Mouse (Mus musculus): Measurements from ENCODE around the gene Olfr524.

The Olfr524 gene

DNA sequence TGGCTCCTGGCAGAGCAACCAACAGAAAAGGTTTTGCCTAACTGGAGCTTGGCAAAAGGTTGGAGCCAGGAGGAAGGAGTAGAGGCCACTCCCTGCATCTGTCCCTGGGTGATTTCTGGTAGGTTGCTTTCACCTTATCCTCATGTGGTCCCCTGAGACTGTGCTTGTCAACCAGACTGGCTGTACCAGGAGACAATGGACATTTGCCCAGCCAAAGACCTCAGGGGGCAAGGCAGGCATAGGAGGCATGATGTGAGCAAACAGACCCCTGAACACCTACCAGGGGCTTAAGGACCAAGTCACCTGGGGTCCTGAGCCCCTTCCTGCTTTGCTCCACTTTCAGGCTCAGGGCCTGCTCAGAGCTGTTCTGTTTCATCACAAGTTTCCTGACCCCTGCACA lies at the start of gene Olfr524:
TSS of gene Olfr524 (minus strand) at position 101 of the 400 bp plus-strand sequence.
- DNase-seq (ENCODE audit: low spot score) = no peak

DNA sequence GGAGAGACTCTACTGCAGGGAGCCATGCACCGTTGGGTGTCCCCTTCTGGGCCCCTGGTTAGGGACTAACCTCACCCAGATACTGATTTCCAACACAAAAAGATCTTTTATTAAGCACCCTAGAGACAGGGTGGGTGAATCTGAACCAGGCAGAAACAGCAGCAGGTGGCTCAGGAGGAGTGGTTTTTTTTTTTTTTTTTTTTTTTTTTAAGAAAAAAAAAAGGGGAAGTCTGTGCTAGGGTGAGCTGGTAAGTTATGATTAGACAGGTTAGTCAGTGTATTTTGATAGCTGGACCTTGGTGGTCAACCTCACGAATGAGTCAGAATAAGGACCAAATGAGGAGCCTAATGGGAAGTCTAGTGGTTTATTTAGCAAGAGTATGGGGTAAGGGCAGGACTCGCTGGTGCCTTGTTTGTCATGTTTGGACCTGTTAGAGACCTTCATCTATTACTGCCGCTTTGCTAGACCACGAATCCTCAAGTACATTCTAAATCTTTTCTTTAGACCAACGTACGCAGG lies 48.1 kb upstream of the Olfr524 start:
- DNase-seq (ENCODE audit: low spot score) = no peak

DNA sequence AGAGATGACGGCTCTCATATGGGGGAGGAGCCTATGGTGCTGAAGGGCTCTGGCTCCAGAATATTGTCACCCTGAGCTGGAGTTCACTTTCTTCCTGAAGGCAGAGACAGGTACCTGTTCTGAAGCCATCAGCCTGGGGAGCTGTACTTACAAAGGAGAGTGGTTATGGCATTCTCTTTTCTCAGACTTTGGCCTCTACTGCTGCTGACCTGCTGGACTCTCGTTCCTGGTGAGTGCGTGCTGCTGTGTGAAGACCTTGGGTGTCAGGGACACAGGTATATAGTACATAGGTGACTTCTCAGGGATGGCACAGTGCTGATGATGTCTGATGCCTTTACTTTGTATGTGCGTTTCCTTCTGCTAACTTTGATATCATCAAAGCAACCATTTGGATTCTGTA lies 41.5 kb upstream of the Olfr524 start, which contains the start of gene 5830411N06Rik:
TSS of gene 5830411N06Rik (plus strand) at position 69 of the 400 bp plus-strand sequence.
- DNase-seq (ENCODE audit: low spot score) = no peak

DNA sequence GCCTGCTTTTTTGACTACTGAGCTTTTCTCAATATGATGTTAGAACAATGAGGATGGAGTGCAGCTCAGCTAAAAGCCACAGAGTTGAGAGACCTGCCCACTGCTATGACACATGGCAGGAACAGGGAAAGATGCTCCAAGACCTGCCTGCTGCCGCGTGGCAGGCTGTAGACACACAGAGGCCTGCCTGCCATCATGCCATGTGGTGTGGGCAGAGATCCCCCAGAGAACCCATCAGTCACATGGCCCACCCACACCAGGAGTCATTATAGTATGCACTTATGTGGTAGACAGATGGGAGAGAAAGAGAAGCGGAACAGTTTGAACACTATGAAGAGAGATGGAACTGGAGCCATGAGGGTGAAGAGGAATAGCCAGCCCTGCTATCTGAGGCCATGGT lies 27.9 kb upstream of the Olfr524 start:
- no peak for DNase-seq (ENCODE audit: low spot score)

DNA sequence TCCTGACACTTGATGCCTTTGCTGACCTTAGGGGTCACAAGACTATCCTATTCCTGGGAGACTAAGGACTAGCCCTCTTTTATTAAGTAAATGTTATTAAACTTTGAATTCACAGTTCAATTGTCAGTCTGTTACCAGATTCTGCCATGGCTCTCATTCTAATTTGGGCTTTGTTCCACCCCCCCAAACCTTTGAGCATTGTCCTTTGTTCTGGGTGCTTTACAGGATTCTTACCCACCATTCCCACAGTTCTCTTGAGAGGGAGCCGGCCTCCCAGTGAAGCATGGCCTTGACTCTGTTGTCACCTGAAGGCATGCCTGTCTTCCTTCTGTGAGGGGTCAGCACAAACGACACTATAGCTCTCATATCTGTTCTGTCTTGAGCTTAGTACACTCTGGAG lies 25.3 kb upstream of the Olfr524 start:
- DNase-seq (ENCODE audit: low spot score) = no peak

DNA sequence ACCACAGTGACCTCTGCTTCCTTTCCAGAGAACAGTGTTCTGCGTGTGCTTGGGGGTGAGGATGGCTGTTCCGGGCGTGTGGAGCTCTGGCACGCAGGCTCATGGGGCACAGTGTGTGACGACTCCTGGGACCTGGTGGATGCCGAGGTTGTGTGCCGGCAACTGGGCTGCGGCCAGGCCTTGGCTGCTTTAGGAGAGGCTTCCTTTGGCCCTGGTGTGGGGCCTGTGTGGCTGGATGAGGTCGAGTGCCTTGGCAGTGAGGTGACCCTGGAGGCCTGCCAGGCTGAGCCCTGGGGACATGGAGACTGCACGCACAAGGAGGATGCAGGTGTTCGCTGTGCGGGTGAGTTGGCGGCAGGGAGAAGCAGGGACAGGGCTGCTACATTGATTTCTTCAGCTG lies 22.7 kb upstream of the Olfr524 start:
- no peak for DNase-seq (ENCODE audit: low spot score)

DNA sequence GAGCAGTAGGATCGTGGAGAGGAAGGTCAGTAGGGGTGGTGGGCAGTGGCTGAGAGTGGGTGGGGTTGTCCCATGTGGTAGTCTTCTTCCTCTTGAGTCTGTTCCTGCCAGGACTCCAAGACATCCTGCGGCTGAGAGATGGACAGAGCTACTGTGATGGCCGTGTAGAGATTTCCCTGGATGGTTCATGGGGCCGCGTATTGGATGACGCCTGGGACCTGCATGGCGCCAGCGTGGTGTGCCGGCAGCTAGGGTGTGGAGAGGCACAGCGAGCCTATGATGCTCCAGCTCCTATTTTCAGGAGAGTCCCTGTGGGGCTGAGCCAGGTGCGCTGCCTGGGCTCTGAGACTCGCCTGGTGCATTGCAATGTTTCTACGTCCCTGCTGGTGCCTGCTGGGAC lies 18.4 kb upstream of the Olfr524 start:
- no peak for DNase-seq (ENCODE audit: low spot score)

DNA sequence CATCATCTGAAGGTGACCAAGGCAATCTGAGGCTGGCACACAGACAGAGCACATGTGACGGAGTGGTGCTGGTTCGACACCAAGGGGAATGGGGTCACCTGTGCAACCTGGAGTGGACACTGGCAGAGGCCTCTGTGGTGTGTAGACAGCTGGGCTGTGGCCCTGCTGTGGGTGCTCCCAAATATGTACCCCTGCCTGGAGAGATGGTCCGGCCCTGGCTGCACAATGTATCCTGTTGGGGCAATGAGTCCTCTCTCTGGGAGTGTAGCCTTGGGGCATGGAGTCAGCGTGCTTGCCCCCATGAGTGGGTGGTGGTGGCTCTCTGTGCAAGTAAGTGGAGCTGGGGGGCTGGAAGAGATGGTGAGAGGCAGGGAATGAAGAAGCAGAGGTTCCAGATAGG lies 14.6 kb upstream of the Olfr524 start:
- DNase-seq (ENCODE audit: low spot score) = no peak

DNA sequence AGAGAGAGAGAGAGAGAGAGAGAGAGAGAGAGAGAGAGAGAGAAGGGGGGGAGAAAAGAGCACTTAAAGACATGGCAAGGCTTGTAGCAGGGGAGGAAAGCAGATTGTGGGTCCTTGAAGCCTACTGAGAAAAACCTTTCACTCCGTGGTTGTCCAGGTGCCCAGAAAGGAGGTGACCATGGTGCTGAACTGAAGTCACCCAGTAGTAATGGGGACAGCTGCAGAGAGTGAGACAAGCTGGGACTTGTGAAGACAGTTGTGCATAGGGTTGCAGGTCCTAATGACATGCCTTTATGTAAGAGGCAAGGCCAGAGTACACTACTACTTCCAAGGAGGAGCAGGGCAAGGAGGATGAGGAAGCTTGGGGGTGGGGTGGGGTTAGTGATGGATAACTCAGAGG lies 13.5 kb upstream of the Olfr524 start:
- DNase-seq (ENCODE audit: low spot score) = no peak

DNA sequence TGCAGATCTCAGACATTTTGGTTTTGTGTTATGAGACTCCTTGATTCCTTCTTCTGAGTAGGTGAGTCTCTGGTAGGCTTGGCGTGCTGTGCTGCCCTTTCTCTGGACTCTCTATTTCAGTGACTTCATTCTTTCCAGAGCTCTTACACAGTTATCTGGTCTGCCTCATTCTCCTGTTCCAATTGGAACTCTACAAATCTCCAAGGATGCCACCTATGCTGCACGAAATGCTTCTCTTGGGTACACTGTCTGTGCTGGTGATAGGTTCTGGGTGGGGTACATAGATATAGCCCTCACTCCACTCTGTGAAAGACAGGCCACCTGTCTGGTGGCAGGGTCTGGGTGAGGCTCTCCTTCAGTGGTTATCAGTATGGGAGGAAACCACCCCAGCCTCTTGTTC lies 12.2 kb upstream of the Olfr524 start, which contains the start of gene Cd163l1:
TSS of gene Cd163l1 (plus strand) at position 301 of the 400 bp plus-strand sequence.
- no peak for DNase-seq (ENCODE audit: low spot score)

DNA sequence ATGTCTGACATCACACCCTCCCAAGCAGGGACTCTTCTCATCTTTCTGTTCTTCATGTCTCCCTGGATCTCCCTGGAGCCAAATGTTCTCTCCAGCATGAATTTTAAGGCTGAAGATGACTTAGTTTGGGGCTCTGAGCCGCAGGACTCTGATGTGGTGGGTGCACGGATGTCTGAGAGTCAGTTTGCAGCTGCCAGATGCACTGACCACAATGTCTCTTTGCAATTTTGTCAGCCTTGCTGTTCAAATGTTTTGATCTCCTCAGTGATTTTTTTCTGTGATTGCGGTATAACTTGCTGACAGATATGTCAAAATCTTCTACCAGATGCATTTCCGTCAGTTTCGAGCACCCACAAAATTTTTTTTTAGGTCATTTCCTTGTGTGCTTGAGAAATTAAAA lies 8.1 kb upstream of the Olfr524 start:
- no peak for DNase-seq (ENCODE audit: low spot score)

DNA sequence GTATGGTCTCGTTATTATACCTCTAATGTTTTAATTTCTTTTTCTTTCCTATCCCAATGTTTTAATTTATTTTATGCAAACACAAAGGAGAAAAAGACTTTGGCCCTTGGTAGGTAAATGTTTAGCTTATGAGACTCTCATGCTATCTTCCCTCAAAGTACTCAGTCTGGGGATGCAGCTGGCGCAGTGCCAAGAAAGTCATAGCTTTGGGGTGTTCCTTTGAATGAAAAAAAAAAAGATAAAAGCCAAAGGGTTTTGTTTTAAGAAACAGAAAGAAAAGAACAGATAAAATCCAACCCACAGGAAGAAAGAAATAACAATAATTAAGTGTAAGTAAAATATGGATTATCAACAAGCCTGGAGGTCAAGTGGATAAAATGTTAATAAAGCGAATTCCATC lies 2.9 kb upstream of the Olfr524 start:
- no peak for DNase-seq (ENCODE audit: low spot score)

DNA sequence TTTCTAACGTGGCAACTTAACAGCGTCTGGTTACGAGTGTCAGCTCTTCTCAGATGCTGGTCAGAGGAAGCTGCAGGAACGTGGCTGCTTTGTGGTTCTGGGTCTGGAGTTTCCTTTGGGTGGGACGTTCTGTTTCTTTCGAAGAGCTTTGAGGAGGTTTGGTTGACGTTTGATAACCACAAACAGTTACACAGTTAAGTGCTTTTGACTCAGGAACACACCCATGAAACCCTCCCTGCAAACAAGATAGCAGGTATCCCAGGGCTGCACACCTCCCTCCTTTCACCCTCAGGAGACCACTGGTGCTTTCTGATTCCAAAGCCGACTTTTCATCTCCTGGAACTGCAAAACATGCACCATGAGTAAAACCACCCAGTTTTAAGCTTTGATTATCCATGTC lies 2.4 kb upstream of the Olfr524 start:
- DNase-seq (ENCODE audit: low spot score) = no peak

DNA sequence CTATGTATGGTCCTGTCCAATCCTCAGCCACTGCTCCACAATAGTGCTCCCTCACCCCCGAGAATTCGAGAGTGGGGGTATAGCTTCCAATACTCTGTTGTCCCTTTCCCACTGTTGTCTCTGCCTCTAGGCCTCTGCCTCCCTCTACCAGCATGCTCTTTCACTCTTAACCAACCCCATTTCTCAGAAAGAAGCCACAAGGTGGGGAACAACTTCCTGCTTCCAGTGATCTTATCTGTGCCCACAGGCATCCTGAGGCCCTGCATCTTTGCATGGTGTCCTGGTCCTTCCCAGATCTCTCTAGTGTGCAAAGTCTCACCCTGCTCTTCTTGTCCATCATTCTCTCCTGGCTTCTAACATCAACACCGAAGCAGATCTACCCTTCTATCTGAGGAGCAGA lies 1.1 kb upstream of the Olfr524 start:
- no peak for DNase-seq (ENCODE audit: low spot score)

DNA sequence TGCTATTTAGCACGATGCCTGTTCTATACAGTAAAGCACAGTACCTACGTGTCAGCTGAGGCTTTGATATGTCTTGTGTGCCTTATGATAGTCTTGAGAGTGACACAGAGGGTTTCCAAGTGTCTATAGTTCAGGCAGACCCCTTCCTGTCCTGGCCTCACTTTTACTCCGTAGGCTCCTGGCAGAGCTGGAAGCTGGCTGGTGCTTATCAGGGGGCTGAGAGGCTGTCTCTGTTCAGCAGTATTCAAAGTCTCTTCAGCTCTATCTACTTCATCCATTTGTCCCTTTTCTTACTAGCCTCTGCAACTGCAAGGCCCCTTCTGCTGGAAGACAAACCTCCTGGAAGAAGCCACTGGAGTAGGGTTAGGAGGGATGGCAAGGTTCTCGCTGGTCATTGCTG lies 4.7 kb downstream of the Olfr524 start:
- no peak for DNase-seq (ENCODE audit: low spot score)

DNA sequence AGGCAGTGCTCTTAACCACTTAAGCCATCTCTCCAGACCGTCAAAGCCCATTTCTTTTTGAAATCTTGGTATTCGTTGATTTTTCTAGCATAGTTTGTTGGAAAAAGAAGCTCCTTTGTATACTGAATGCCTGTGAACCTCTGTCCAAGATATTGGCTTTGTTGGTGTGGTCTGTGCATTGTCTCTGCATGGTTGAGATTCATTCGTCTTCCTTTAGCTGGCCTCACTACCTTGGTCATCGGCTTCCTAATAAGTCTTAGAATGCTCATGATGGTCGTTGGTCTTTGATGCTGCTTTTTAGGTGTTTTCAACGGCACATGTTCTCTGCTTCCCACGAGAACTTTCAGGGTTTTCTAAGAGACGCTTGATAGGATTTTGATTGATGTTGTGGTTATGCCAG lies 9.8 kb downstream of the Olfr524 start:
- DNase-seq (ENCODE audit: low spot score) = no peak

DNA sequence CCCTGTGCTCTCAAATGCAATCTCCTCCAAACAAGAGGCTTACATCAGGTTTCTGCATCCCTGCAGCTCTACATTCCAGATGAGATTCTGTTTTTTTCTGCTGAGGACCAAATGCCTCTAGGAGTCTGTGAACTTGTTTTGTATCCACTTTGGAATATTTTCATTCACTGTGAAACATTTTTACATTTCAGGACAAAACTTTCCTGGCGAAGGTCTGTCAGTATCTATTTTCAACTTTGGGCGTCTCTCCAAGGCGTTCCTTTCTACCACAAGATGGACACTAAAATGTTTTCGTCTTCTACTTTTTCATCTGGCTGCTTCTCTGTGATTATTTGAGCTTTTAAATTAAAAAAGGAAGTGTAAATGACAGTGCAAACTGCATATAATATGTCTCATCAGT lies 11.7 kb downstream of the Olfr524 start:
- DNase-seq (ENCODE audit: low spot score) = no peak

DNA sequence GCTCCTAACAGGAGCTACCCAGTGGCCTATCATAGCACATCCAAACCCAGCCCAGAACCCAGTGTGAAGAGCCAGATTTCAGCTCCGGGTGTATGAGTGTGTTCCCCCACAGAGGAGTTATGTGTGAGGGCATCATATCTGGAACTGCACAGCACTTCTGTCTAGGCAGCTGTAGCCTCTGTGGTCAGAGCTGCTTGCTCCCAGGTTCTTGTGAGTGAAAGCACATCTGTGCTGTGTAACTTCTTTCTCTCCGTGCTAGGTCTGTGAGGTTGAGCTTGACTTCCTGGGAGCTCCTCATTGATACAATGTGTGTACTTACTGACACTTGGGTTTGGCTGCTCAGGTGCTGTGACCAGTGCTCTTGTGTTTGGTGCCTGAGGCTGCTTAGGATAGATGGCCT lies 12.9 kb downstream of the Olfr524 start:
- no peak for DNase-seq (ENCODE audit: low spot score)

DNA sequence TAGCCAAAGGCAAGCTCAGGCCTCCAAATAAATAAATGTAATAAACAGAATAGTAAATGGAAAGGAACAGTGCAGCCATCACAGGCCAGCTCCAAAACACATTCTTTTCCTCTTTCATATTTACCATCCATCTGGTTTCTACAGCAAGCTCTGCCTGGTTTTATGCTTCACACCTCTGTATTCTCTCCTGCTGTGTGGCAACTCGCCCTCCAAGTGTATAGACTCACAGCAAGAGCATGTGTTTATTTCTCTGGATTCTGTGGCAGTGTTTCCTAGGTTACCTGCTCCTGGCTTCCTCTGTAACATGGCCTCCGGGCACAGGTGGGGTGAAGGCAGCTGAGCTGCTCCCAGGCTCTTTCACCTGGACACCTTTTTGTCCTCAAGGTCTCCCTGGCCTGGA lies 13.3 kb downstream of the Olfr524 start:
- no peak for DNase-seq (ENCODE audit: low spot score)

DNA sequence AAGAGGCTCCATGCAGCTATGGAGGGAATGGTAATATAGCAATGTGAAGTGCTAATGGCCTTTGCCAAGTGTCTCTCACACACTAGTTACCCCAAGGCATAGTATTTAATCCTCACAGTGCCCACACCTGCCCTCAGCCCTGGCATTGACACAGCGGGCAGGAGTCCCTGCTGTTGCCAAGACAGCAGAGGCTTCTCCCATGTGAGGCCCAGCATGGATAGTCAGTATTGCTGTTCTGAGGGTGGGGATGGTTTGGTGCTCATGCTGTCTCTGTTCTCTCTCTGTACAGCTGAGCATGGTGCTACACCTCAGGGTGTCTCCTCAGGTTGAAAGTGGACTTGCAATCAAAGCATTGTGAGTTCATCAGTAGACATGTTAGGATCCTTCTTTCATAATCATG lies 15.3 kb downstream of the Olfr524 start:
- no peak for DNase-seq (ENCODE audit: low spot score)

DNA sequence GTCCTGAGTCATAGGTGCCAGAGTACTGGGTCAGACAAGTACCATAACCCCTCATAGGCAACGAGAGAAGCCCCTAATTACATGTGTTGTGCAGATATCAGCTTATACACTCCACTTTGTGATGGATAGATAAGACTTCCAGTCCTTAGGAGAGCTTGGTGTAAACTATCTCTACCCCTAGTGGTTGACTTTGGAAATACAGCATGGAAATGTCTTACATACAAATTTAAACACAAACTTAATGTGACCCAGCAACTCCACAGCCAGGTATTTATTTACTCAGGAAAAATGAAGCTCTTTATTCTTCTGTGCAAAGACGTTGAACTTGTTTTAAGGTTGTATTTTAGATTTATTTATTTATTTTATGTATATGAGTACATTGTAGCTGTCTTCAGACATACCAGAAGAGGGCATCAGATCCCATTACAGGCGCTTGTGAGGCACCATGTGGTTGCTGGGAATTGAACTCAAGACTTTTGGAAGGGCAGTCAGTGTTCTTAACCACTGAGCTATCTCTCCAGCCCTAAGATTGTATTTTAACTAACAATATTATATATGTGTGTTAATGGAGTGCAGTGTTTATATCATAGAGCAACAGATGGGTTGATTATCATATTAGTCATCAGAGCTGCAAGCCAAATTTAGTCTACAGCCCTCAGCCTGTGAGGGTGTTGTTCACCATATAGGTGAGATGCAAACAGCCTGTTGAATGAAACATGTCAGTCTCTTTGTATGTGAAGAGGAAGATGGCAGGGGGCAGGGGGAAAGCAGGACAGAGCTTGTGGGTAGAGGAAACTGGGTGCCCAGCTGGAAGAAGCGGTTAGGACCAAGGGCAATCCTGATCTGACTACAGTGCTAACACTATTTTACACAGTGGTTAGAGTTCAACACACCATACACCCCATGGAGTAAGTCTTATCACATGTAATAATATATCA lies 17.1 kb downstream of the Olfr524 start:
- no peak for DNase-seq (ENCODE audit: low spot score)

DNA sequence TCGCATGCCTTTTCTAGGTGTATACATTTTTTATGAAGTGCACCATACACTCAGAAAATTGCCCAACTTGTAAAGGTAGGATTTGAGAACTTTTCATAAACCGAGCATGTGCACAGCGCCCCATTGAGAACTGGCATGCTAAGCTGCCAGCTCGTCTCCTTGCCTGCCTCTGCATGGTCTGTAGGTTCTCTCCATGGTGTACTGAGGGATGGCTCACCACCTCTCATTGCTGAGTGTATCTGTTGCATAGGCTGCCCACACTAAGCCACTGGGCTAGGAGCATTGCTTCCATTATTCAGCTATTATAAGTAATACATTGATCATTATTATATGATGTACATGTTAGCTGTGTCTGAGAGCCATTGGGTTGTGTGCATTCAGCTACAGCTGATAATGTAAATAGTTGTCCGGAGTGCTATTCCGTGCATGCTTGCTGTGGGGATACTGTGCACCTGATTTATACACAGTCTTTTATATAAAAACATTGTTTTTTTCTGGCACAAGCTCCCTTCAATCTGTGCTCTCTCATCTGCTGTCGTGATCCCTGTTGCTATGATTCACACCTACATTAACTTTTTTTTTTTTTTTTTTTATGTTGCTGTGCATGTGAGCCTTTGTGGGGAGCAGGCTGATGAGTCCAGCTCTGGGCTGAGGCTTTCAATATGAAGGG lies 17.9 kb downstream of the Olfr524 start:
- no peak for DNase-seq (ENCODE audit: low spot score)
